Mouse (Mus musculus) cerebellum, adult 11 months (tissue): ENCODE results near the gene Tpte.

Experiments
- DNase-seq: peaks from one replicate; pipeline ENCODE4 v3.0.0; 2022

The Tpte gene

GRCm38 (mm10) chr8:22380934-22381333, 97.7 kb downstream of the Tpte start:
- DNase-seq, result no peak

DNA sequence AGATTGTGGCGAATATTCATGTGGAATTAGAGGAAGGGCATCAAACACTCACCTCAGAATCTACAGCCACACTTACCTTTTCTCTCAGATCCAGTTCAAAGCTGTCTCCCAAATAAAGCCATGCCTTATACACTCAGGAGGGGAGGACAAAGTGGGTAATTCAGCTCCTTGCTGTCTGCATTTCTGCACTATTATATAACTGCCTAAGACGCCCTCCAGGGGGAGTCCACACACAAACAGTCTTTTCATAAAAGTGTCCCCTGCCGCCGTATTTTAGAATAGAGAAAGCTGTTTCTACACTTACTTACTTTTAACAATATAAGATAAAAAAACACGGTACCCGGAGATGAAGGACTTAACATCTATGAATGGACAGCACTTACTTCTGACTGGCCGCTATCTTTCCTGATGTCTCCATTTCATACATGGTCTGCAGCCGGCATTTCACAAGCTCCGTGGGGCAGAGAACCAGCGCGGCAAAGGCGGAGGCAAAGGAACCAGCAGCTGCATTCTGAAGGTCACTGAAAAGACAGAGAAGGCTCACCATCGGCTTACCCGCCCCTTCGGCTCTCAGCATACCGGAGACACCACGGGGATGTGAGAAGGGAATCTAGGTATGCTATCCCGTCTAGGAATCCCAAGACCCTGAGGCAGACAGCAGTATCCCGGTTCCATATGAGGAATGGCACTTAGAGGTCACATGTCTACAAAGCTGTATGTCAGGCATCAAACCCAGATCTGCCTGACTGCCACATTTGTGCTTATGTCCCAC, 99.8 kb downstream of the Tpte start:
- DNase-seq, result no peak

GRCm38 (mm10) chr8:22385158-22385557, 101.9 kb downstream of the Tpte start:
- no peak for DNase-seq

GRCm38 (mm10) chr8:22389874-22390273, 106.6 kb downstream of the Tpte start:
- no peak for DNase-seq

- no peak for DNase-seq
These were observed 107.7 kb downstream of the Tpte start for GRCm38 (mm10) chr8:22390766-22391463.

GRCm38 (mm10) chr8:22394471-22394870, 111.2 kb downstream of the Tpte start:
- DNase-seq, result no peak

- peak; percentile 28 for DNase-seq
These were observed 112.0 kb downstream of the Tpte start for GRCm38 (mm10) chr8:22395256-22395655.

DNA sequence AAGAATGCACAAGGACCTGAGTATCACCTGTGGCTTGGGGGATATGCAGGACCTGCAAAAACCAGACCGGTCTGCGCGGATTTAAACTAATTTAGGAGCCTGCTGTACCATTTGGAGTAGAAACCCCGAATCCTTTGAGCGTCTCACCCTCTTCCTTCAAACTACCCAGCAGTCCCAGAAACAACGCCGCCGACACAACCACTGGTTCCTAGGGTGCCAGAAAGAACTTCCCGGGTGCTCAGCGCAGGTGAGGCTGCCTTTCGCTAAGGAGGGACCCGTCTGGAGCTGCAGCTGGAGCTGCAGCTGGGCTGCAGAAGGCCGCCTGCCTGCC, 114.5 kb downstream of the Tpte start:
- no peak for DNase-seq

DNA sequence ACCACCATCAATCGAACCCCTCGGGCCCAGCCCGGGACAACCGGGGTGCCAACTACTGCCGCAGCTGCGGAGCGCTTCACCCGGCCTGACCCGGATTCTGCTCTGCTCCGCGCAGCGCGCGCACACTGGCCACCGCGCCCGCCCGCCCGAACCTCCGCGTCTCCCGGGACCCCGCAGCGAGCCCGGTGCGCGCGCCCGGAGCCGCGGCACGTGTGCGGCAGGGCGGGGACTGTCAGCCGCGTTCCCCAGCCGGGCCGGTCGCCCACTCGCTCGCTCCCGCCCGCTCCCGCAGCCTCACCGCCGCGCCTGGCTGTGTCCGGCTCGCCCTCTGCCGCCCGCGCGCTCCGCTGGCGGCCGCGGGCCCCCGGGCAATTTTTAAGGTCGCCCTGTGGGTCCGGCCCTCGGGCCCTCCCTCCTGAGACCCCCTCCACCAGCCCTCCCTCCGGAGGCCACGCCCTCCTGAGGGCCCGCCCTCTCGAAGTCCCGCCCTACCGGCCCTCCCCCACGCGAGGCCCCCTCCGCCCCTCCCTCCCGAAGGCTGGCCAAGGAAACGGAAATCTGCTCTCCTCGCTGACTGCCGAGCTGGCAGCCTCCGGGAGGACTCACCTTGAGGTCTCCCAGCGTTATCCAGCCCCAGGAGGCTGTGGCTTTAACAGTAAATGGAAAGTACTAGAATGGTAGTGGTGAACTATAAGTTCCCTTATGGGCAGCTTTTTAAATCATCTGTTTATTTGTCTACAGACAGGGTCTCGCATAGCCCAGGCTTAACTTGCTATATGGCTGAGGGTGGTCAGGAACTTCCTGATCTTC, 115.1 kb downstream of the Tpte start, which contains the start of gene Slc25a15:
Gene Slc25a15 (minus strand): TSS at position 456 of the 810 bp plus-strand sequence.
- peak; percentile 87 for DNase-seq

DNA sequence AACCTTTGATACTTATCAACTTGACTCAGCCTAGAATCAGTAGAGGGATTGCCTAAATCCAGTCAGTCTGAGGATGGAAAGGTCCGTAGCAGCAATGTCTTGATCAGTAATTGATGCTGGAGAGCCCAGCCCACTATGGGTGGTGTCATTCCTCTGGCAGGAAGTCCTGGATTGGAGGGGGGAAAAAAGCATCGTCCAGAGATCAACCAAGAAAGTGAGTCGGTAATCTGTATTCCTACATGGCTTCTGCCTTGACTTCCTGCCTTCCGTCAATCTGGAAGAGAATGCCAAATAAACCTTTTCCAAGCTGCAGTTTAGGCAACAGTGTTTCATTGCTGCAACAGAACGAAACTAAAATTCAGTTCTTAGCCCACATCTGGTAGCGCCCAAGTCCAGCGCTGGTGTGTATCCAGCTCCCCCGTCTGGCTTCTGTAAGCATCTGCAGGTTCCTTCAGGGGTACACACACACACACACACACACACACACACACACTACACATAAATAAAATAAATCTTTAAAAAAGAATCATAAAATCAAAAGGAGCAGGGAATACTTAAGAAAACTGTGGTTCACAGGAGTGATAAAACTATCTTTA, 116.1 kb downstream of the Tpte start:
- DNase-seq, result peak; percentile 18

DNA sequence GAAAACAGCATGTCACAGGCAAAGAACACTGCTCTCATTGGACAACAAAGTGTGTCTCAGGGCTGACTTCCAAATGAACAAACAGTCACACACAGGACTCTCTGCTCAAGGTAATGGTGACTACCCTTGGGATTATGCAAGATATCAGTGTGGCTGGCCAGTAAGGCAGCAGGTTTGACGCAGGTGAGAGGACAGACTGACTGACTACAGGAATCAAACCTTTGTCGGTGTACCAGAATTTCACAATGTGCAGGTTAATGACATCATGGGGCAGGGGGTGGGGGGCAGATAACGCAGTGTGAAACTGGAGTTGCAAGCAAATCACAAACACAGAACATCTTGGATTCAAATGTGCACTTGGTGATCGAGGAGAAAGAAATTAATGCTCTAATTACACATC, 117.4 kb downstream of the Tpte start:
- no peak for DNase-seq

DNA sequence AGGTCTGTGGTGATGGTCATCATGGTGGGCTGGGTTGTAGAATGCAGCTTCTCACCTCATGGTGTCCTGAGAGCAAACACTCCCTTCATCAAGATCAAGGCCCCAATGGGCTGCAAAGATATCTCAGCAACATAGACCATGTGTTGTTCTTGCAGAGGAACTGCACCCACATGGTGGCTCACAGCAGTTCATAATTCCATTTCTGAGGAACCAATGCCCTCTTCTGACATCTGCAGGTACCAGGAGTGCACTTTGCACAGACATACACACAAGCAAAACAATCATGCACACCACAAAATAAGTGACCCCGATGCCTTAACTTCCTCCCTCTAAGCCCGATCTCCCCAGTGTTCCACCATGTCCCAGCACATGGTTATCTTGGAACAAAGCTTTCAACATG, 120.0 kb downstream of the Tpte start:
- no peak for DNase-seq

- no peak for DNase-seq
These were observed 122.5 kb downstream of the Tpte start for GRCm38 (mm10) chr8:22405733-22406132.

DNA sequence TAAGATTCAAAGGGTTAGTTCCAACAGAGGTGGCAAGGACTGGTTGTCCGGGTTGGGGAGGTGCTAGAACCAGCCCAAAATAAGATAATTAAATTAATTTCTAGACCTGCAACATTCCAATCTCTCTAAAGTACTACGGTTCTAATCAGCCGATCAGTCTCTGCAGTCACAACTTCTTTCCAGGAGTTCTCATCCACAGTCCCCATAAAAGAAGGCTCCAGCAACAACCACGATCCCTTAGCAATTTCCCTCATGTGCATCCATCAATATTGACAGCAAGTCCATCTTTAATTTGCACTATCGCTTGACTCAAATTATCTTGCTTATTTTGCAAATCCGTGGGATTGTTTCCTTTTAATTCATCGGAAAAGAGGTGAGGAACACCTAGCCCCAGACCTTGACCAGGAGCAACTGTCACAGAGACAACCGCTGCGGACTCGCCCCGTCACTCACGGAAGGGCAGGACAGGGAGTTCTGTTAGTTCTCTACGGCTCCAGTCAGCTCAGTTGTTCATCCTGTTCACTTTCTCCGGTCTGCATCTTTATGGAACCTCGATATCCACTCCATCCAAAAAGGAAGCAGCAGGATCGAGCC, 127.5 kb downstream of the Tpte start:
- DNase-seq, result no peak

DNA sequence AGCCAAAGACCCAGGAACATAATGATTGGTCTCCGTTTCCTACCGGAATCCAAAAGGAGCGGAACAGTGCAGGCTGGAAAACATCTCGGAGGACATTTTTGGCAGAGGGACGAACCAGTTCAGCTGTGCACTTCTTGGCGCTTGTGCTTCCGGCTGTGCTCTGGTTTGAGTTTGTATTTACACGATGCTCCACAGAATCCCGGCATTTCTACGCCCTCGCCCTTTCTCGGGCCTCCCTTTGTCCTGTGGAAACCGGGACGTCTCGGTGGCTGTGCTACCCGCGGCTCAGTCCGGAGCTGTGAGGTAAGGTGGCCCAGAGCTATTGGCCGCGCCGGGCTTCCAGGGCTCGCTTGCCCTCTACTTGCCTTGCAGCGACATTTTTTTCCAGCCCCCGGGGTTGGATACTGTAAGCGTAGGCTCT, 128.1 kb downstream of the Tpte start, which contains the start of gene Mrps31:
Gene Mrps31 (plus strand): TSS at position 80 of the 421 bp plus-strand sequence.
- peak; percentile 81 for DNase-seq

DNA sequence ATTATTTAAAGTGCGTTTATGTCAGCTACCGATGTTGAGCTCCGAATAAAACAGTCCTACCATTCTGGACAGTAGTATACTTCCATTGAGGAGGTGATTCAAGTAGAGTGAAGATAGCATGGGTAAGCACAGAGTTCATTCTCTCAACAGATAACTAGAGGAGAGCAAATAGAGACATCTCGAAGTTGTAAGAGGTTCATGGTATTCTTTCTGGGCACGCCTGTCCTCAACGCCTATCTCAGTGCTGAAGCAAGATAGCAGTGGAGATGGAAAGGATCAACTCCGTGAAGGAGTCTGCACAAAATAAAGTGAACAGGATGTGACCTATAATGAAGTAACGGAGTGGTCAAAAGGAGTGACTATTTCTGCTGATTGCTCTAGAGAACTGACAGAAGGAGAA, 128.7 kb downstream of the Tpte start:
- no peak for DNase-seq
